Mouse (Mus musculus): ENCODE results near the gene Serpina3f. TPM values are rescaled to one million over a fixed set of nuclear protein-coding genes. Genes with fewer than 3 reads are reported as not detected.

Gene Serpina3f
- polyA plus RNA-seq, 3 experiments from 2014 or later = 7.8 to 38.7 (median 11.3) TPM

- no peak for ATAC-seq
Observed at GRCm38 (mm10) chr12:104261041-104261440, 46.7 kb downstream of the Serpina3f start.

DNA sequence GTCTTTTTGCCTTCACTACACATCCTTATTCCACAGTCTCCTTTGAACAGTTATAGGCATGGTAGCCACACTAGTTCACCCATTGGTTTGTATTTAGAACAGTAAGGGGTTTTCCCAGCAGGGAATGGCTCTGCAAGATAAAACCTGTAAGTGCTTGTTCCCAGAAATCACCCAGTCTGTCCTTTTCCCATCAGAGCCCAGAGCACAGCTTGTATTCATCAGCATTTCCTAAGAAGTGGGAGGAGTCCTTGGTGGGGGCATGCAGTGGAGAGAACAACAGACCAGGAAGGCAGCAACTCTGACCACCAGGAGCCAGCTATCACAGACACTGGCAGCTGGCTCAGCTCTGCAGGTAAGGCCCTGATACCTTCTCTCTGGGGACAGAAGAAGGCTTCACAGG is 48.5 kb downstream of the Serpina3f start, which contains the start of gene Serpina3i:
Gene Serpina3i (plus strand): TSS at position 260 of the 400 bp plus-strand sequence.
- no peak for ATAC-seq

DNA sequence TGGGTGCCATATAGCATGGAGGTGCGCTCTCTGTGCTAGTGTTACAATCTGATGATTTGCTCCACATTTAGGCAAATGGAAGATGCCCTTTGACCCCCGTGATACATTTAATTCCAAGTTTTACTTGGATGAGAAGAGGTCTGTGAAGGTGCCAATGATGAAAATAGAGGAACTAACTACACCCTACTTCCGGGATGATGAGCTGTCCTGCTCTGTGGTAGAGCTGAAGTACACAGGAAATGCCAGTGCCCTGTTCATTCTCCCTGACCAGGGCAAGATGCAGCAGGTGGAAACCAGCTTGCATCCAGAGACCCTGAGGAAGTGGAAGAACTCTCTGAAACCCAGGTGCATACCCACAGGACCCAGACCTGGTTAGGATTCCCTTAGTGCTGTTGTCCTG is 52.0 kb downstream of the Serpina3f start:
- ATAC-seq = no peak

Other genes with a start within 250 kb of the Serpina3f start
- gene Serpina11, start 224.6 kb upstream of the Serpina3f start, polyA plus RNA-seq (2017; shearing (Covaris generic)) = not detected
- 10 to 100 TPM in 2 of 3 experiments, 1 to 10 TPM in 1; 5.2 to 13.1 (median 10.3) TPM for gene Serpina9, start 200.8 kb upstream of the Serpina3f start, polyA plus RNA-seq (2017; shearing (Covaris generic))
- under 1 TPM in 2 of 3 experiments, not detected in 1; 0.09 to 0.25 TPM for gene Serpina12, start 170.1 kb upstream of the Serpina3f start, polyA plus RNA-seq (2017; shearing (Covaris generic))
- not detected for gene Serpina5, start 113.4 kb upstream of the Serpina3f start, polyA plus RNA-seq (2017; shearing (Covaris generic))
- not detected for gene Serpina3a, start 101.8 kb upstream of the Serpina3f start, polyA plus RNA-seq (2017; shearing (Covaris generic))
- gene Serpina3b, start 86.5 kb upstream of the Serpina3f start, polyA plus RNA-seq (2017; shearing (Covaris generic)) = not detected
- not detected for gene Serpina3c, start 60.7 kb upstream of the Serpina3f start, polyA plus RNA-seq (2017; shearing (Covaris generic))
- 100 to 1,000 TPM; 239 to 411 (median 240) TPM for gene Serpina3g, start 21.7 kb downstream of the Serpina3f start, polyA plus RNA-seq (2017; shearing (Covaris generic))
- not detected for gene Serpina3i, start 48.6 kb downstream of the Serpina3f start, polyA plus RNA-seq (2017; shearing (Covaris generic))
- not detected for gene Serpina3j, start 100.0 kb downstream of the Serpina3f start, polyA plus RNA-seq (2017; shearing (Covaris generic))
- gene Serpina3k, start 123.9 kb downstream of the Serpina3f start, polyA plus RNA-seq (2017; shearing (Covaris generic)) = not detected
- gene Serpina3m, start 123.9 kb downstream of the Serpina3f start, polyA plus RNA-seq (2017; shearing (Covaris generic)) = not detected
- gene Serpina3n, start 192.2 kb downstream of the Serpina3f start, polyA plus RNA-seq (2017; shearing (Covaris generic)) = not detected